Mouse (Mus musculus) bone marrow, adult 2 months (tissue): ENCODE data around the gene Syce2. TPM values are rescaled to one million over a fixed set of nuclear protein-coding genes. Genes with fewer than 3 reads are reported as not detected.

ENCODE experiments used
- H3K27ac ChIP-seq: fragments of 200-500 bp; 2 replicates; pipeline ENCODE4 v1.5.1; 2012; ENCODE audit warnings: low read depth, mild to moderate bottlenecking, control low read depth, inconsistent platforms, low read length; ENCODE audit not compliant: control insufficient read depth, poor library complexity, insufficient read depth
- H3K4me1 ChIP-seq: fragments of 200-500 bp; 2 replicates; pipeline ENCODE4 v1.6.1; 2011; ENCODE audit warnings: low read length; ENCODE audit not compliant: control insufficient read depth, insufficient read depth
- H3K4me3 ChIP-seq: fragments of 200-500 bp; replicated peaks from 2 replicates; pipeline ENCODE3; 2011; ENCODE audit warnings: mild to moderate bottlenecking, low read depth, low read length, control low read depth; ENCODE audit not compliant: control insufficient read depth
- CTCF ChIP-seq: fragments of 200-500 bp; IDR thresholded peaks from 2 replicates; pipeline ENCODE4 v1.5.1; 2011; ENCODE audit warnings: low read length, control low read depth; ENCODE audit not compliant: control insufficient read depth, insufficient read depth
- POLR2A ChIP-seq: fragments of 200-500 bp; IDR thresholded peaks from 2 replicates; pipeline ENCODE4 v1.6.1; 2011; ENCODE audit warnings: low read depth, mild to moderate bottlenecking, control low read depth, low read length, borderline replicate concordance; ENCODE audit not compliant: control insufficient read depth
- whole genome bisulfite sequencing: fragments of 180-500 bp; shearing (Covaris S2); methylation state at CpG from one replicate; pipeline ENCODE4 v1.1.7; 2018; 5-methylcytosine and 5-hydroxymethylcytosine counted together
- polyA plus RNA-seq: library from polyadenylated mRNA; stranded (reverse); fragments of >200 nt; gene quantifications from 2 replicates; pipeline ENCODE4 v1.2.4, GENCODE M21; 2011; ENCODE audit warnings: low replicate concordance; ENCODE audit not compliant: missing spikeins, insufficient read depth, insufficient read length

The Syce2 gene
- polyA plus RNA-seq, 1 experiment: 36.7 TPM

DNA sequence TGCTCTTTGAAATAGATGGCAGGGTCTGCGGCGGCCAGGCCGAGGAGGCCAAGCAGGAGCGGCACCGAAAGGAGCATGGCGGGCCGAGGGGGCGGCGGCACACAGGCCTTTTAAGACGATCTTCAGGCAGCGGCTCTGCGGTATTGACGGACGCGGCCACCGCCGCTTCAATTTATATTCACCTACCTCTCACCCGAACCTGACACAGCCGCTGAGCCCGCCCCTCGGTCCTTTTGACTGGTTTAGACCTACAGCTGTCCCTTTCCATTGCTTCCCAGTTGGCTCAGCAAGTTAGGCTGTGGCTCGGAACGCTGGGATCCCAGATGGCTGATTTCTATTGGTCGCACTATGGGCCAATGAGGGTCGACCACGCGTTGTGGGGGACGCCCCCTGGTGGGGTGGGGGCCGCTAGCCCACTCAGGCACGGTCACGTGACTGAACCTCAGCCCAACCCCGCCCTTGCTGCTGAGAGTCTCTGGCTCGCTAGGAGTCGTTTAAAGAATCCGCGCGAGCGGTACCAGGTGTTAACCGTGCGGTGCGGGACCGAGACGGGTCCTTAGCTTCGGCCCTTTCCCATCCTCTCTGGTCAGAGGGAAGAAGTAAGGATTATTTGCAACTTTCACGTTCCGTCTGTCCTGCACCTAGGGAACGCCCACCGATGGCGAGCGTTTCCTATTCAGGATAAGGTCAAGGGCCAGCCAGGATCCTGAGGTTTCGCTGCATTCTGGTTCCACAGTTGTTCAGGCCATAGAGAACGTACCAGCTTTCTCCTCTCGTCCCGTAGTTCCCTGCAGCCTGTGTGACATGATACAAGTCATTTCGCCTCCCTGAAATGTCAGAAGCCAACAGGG, 25.0 kb upstream of the Syce2 start, which contains the start of gene Calr:
Gene Calr, minus strand, starts transcription at position 213 of the 851 bp plus-strand sequence.
- Histone ChIP-seq H3K4me3 (peak within 1 kb of the TSS; percentile 94), H3K4me1 (peaks cover 4% of the 10 kb centered on the region; the same call in 1 of the 2 replicates), H3K27ac (peak within 1 kb of the TSS; percentile 94)
- WGBS: under 1% methylated on average over 55 of the region's 55 CpGs
- TF ChIP-seq CTCF (no peak), POLR2A (peak; percentile 99)

- TF ChIP-seq CTCF (no peak), POLR2A (no peak)
- peaks cover 4% of the 10 kb centered on the region; the same call in 1 of the 2 replicates for H3K4me1 ChIP-seq
- WGBS: 3% methylated on average over 6 of the region's 6 CpGs
- peak overlapping the region; percentile 2 for H3K4me3 ChIP-seq
- peak overlapping the region; percentile 94 for H3K27ac ChIP-seq
Observed at GRCm38 (mm10) chr8:84847684-84848435, 24.1 kb upstream of the Syce2 start.

GRCm38 (mm10) chr8:84856434-84856833, 15.5 kb upstream of the Syce2 start:
- Histone ChIP-seq H3K4me3 (no peak overlapping the region), H3K4me1 (peaks cover 1% of the 10 kb centered on the region; the same call in 1 of the 2 replicates), H3K27ac (0 out of 2 replicates have a peak overlapping the region, but pooled peaks have one; percentile 75)
- WGBS: 95% methylated on average over 3 of the region's 3 CpGs
- TF ChIP-seq CTCF: no peak
- TF ChIP-seq POLR2A: no peak

DNA sequence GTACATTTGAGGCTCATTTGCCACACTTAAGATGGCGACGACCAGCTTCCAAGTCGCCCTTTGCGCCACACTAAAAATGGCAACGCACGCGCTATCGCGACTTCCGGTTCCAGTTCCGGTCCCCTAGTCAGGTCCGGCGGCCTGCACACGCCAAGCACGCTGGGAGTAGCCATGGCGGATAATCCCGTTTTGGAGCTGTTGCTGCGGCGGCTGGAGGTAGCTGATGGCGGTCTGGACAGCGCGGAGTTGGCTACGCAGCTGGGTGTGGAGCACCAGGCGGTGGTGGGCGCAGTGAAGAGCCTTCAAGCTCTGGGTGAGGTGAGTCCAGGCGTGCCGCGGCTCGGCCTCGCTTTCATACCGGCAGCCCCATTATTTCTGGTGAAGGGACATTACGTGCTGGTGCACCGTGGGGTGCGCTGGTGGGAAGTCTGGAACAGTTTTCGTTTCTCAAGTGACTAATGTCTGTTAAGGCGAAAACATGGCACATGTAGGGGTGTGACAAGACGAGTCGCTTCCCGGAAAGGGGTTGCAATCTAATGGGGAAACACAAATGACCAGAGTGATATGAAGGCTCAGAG, 15.0 kb upstream of the Syce2 start, which contains the start of gene Farsa:
Gene Farsa, plus strand, starts transcription at position 126 of the 578 bp plus-strand sequence.
- Histone ChIP-seq H3K4me1 (peaks cover 1% of the 10 kb centered on the region; the same call in 1 of the 2 replicates), H3K27ac (peak within 1 kb of the TSS; percentile 75)
- under 1% methylated on average over 39 of the region's 39 CpGs for WGBS

GRCm38 (mm10) chr8:84872309-84872965, 526 bp downstream of the Syce2 start:
- Histone ChIP-seq H3K4me1 (no peaks in the 10 kb centered on the region; the same call in 1 of the 2 replicates), H3K27ac (peak overlapping the region; percentile 63; the same call in 1 of the 2 replicates), H3K4me3 (peak overlapping the region; percentile 85)
- TF ChIP-seq CTCF: no peak
- 0 out of 2 replicates have a peak, but pooled peaks have one; percentile 27 for TF ChIP-seq POLR2A
- 2% methylated on average over 54 of the region's 54 CpGs for WGBS

More for the DNA sequence above, 15.0 kb upstream of the Syce2 start, which contains the start of gene Farsa:
- TF ChIP-seq POLR2A: peak; percentile 97; the same call in 1 of the 2 replicates
- 0 out of 2 replicates have a peak, but pooled peaks have one; percentile 14 for TF ChIP-seq CTCF
- peak within 1 kb of the TSS; percentile 96 for H3K4me3 ChIP-seq

DNA sequence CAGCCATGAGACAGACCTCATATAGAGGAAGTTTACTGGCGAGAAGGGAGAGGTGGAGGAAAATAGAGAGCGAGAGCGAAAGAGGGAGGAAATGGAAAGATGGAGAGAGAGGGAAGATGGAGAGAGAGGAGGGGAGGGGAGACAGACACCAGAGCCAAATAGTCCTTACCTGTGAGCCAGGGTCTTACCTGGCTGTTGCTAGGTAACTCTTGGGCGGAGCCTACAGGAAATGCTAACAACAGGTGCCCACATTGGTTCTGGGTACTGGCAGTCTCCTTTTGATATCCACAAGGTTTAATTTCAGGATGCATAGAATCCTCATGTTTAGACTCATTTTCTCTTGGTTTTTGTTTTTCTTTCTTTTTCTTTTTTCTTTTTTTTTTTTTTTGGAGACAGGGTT, 1.1 kb downstream of the Syce2 start:
- Histone ChIP-seq H3K27ac (no peak overlapping the region), H3K4me1 (no peaks in the 10 kb centered on the region; the same call in 1 of the 2 replicates), H3K4me3 (peak overlapping the region; percentile 85)
- no peak for TF ChIP-seq POLR2A
- no peak for TF ChIP-seq CTCF
- WGBS: 41% methylated on average over 4 of the region's 4 CpGs

- H3K27ac ChIP-seq: no peak overlapping the region
- H3K4me1 ChIP-seq: no peaks in the 10 kb centered on the region; the same call in 1 of the 2 replicates
Observed at GRCm38 (mm10) chr8:84874339-84874738, 2.4 kb downstream of the Syce2 start.

More at GRCm38 (mm10) chr8:84874339-84874738, 2.4 kb downstream of the Syce2 start:
- TF ChIP-seq CTCF (no peak), POLR2A (no peak)
- H3K4me3 ChIP-seq: no peak overlapping the region
- WGBS: 61% methylated on average over 3 of the region's 3 CpGs
